Mouse (Mus musculus) E14TG2a.4 (cell line): ENCODE measurements around the gene Relt.

Experiments used
- CTCF ChIP-seq: conservative IDR thresholded peaks from 2 replicates; pipeline ENCODE4 v1.5.1; 2014; ENCODE audit warnings: low read length
- NANOG ChIP-seq: IDR thresholded peaks from 2 replicates; pipeline ENCODE4 v1.6.1; 2014; ENCODE audit warnings: borderline replicate concordance, low read length, mixed read lengths
- POU5F1 ChIP-seq: IDR thresholded peaks from 2 replicates; pipeline ENCODE4 v1.6.1; 2014; ENCODE audit warnings: low read length, borderline replicate concordance

DNA sequence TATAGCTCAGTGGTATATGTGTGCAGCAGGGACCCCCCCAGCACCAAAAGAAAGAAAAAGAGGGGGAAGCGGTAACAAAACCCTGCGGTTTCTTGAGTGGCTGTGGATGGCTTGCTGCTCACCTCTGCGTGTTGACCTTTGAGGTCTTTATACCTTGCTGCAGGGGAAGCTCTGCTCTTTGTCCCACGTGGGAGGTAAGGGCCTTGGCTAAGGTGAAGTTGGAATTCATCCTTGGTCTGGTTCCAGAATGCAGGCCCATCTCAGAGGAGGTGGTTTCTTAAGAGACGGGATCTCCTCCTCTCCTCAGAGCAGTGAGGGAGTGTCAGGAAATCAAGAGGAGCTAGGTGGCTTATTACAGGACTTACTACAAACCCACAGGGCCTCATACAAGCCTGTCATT is 21.1 kb downstream of the Relt start:
- no peak for TF ChIP-seq CTCF
- no peak for TF ChIP-seq POU5F1
- no peak for TF ChIP-seq NANOG
